Mouse (Mus musculus) splenic B cell, adult 2 months (primary cell): ENCODE results near the gene 1700113H08Rik.

Experiments
- DNase-seq: peaks from one replicate; pipeline ENCODE4 v3.0.0-alpha.2; 2011; ENCODE audit warnings: low read depth, low spot score
- H3K27me3 ChIP-seq: 2 replicates; pipeline ENCODE4 v1.6.1; 2012; ENCODE audit warnings: mild to moderate bottlenecking, low read length, moderate library complexity, mixed read lengths; ENCODE audit not compliant: control insufficient read depth, poor library complexity, insufficient read depth, severe bottlenecking
- H3K36me3 ChIP-seq: 2 replicates; pipeline ENCODE4 v1.6.1; 2012; ENCODE audit warnings: mild to moderate bottlenecking, low read length, moderate library complexity, mixed read lengths; ENCODE audit not compliant: control insufficient read depth, poor library complexity, insufficient read depth, severe bottlenecking

Gene 1700113H08Rik

DNA sequence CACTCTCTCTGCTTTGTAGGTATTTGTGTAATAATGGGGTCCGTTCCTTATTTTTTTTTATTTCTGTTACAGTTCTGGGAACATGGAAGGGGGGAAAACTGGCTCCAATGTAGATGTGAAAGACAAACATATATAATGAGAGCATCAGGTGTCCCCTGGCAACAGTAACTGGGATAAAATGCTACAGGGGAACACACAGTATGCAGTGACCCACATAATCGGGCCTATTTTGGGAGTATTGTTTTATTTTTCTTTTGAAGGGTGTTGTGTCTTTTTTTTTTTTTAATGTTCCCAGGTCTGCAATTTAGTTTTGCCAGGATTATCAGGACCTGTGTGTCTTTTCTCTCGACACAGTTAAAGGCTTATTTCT, 44.1 kb downstream of the 1700113H08Rik start:
- DNase-seq, result no peak
- Histone ChIP-seq H3K36me3 (no peaks in the 10 kb centered on the region), H3K27me3 (no peaks in the 10 kb centered on the region)

DNA sequence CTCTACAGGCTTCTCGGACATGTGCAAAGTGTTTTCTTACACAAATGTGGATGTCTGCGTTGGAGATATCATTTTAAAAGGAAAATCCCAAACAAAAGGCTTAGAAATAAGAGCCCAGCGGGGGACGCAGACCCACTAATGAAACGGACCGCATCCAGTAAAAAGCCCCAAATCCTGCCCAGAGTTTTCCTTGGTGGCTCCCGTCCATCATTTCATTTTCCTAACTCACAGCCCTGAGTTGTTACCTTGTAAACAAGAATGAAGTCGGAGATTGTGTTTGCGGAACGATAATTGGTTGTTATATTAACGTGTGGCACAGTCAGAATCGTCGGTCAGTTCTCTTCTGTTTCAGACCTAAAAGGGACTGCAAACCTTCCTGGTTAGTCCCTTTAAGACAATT, 44.6 kb downstream of the 1700113H08Rik start:
- no peaks in the 10 kb centered on the region for H3K27me3 ChIP-seq
- DNase-seq, result no peak

DNA sequence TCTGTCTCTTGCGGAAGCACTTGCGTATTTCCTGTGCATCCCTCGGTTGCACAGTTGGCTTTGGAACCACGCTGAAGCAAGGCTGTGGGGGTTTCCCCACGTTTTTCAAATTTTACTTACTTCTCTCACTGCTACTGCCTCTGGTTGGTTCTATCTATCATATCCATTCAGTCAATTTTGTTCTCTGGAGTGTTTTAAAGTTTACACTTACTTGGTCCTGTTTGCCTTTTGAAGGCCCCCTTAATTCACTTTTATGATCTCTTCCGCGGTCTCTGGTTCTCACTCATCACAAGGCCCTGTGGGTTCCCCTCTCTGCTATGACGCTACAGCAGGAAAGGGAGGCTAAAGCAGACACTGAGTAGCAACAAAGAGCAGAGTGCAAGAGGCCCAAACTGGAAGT, 45.4 kb downstream of the 1700113H08Rik start:
- Histone ChIP-seq H3K36me3 (no peaks in the 10 kb centered on the region), H3K27me3 (no peaks in the 10 kb centered on the region)
- DNase-seq, result peak; percentile 65

More for the DNA sequence above, 44.6 kb downstream of the 1700113H08Rik start:
- H3K36me3 ChIP-seq, result no peaks in the 10 kb centered on the region

DNA sequence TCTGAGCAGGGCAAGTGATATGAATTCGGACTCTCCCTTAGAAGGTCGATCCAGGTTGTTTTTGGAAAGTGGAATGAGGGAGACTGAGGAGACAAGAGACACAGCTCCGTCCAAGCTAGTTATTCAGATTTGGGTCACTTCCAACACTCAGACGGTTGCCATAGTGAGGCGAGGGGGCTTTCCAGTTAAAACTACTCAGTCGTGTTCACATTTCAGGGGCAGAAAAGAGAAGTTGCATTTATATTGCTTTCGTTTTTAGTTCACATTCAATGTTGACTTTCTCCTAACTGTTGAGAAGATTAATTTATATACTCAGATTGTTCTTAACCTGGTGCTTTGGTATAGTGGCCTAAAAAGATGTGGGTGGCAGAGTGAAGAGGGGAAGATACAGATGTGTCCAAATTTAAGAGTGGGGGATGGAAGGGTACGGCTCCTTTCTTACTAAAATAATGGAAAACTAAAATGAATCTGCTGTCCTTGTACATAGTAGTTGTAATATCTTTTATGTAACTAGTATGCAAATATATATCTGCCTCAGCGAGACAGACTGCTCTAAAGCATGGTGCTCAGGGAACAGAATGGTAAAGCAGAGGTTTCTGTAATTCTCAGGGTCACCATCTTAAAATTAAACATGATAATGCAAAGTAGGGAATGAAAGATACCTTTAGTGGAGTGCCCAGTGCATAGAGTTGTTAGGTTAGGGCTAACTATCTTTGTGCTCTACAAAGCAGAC, 49.9 kb downstream of the 1700113H08Rik start:
- H3K36me3 ChIP-seq, result no peaks in the 10 kb centered on the region
- DNase-seq, result peak; percentile 91

GRCm38 (mm10) chr10:87108333-87108732, 50.5 kb downstream of the 1700113H08Rik start:
- Histone ChIP-seq H3K36me3 (no peaks in the 10 kb centered on the region), H3K27me3 (no peaks in the 10 kb centered on the region)
- DNase-seq, result peak; percentile 70

More for the DNA sequence above, 49.9 kb downstream of the 1700113H08Rik start:
- no peaks in the 10 kb centered on the region for H3K27me3 ChIP-seq

- H3K36me3 ChIP-seq, result no peaks in the 10 kb centered on the region
- H3K27me3 ChIP-seq, result no peaks in the 10 kb centered on the region
- no peak for DNase-seq
Observed at GRCm38 (mm10) chr10:87109038-87109771, 51.4 kb downstream of the 1700113H08Rik start.

- DNase-seq, result no peak
- H3K27me3 ChIP-seq, result no peaks in the 10 kb centered on the region
- H3K36me3 ChIP-seq, result no peaks in the 10 kb centered on the region
Observed at GRCm38 (mm10) chr10:87110909-87111308, 53.1 kb downstream of the 1700113H08Rik start.

GRCm38 (mm10) chr10:87125094-87125493, 67.2 kb downstream of the 1700113H08Rik start:
- no peaks in the 10 kb centered on the region for H3K36me3 ChIP-seq
- no peak for DNase-seq
- H3K27me3 ChIP-seq, result no peaks in the 10 kb centered on the region

- Histone ChIP-seq H3K27me3 (no peaks in the 10 kb centered on the region), H3K36me3 (no peaks in the 10 kb centered on the region)
- DNase-seq, result peak; percentile 78
Observed at GRCm38 (mm10) chr10:87126186-87126824, 68.5 kb downstream of the 1700113H08Rik start.

GRCm38 (mm10) chr10:87151050-87151449, 93.2 kb downstream of the 1700113H08Rik start:
- no peak for DNase-seq
- no peaks in the 10 kb centered on the region for H3K27me3 ChIP-seq
- no peaks in the 10 kb centered on the region for H3K36me3 ChIP-seq

DNA sequence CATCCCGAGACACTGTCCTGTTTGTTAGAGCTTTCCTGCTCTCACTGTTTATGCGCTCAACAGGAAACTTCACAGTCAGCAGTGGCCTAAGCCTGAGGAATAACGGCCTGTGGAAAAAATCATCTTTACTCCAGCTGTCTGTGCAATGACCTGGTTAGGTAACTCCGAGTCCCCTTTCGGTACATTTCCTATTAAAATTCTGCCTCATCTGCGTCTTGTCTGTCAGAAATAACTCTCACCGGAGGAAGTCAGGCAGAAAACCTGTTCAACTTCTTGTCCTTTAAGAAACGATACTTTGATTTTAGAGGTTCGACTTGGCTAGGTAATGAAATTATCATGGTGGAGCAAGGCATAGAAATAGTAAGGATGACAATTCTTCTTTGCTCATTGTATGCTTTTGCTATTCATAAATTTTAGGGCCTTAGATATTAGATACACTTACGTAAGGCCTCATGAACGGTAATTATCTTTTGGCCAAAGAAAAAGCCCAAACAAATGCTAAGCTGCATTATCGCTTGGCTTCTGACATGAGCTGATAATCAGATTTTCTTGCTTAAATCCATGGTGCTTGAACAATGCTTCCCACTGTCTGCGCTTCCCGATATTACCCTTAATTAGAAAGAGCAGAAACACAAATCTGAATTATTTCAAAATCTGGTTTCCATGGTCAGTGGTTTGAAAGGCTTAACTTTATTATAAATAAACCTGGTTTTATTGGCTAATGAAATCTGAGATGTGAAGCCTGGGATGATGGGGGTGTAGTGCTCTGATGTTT, 96.1 kb downstream of the 1700113H08Rik start:
- Histone ChIP-seq H3K27me3 (no peaks in the 10 kb centered on the region), H3K36me3 (no peaks in the 10 kb centered on the region)
- no peak for DNase-seq

GRCm38 (mm10) chr10:87159781-87160180, 101.9 kb downstream of the 1700113H08Rik start:
- no peaks in the 10 kb centered on the region for H3K27me3 ChIP-seq
- DNase-seq, result no peak
- no peaks in the 10 kb centered on the region for H3K36me3 ChIP-seq

DNA sequence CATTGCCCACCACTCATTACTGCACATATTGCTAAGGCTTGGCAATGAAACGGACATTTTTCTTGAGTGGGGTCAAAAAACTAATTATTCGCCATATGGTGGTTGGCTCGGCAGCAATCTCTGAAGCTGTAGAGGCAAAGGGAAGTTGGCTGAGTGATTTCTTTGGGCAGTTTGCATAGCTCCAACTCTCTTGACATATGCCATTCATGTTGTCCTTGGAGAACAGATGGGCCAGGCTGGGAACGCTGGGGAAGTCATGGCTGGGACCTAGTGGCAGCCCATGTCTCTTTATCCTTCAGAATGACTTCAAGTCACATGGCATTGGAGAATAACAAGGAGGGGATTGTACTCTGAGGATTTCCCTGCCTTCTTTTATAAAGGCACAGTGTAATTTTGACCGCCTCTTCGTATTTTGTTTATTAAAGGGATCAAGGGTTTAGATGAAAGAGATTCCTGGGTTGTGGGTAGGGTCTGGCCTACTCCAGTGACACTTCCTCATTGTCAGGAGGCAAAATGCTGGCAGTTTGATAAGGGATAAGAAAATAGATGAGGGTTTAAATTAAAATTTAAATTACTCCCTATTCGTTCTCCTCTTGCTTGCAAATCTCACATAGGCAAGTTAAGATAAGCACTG, 138.4 kb downstream of the 1700113H08Rik start:
- Histone ChIP-seq H3K36me3 (no peaks in the 10 kb centered on the region), H3K27me3 (no peaks in the 10 kb centered on the region)
- DNase-seq, result no peak

- H3K36me3 ChIP-seq, result no peaks in the 10 kb centered on the region
- no peaks in the 10 kb centered on the region for H3K27me3 ChIP-seq
- no peak for DNase-seq
Observed at GRCm38 (mm10) chr10:87198720-87199119, 140.9 kb downstream of the 1700113H08Rik start.
